Mouse (Mus musculus): ENCODE measurements around the gene Rapgef2. TPM values are rescaled to one million over a fixed set of nuclear protein-coding genes. Genes with fewer than 3 reads are reported as not detected.

Gene Rapgef2
- total and polyA plus RNA-seq, 2 experiments from 2014 or later, result 9.6 to 56.9 TPM

DNA sequence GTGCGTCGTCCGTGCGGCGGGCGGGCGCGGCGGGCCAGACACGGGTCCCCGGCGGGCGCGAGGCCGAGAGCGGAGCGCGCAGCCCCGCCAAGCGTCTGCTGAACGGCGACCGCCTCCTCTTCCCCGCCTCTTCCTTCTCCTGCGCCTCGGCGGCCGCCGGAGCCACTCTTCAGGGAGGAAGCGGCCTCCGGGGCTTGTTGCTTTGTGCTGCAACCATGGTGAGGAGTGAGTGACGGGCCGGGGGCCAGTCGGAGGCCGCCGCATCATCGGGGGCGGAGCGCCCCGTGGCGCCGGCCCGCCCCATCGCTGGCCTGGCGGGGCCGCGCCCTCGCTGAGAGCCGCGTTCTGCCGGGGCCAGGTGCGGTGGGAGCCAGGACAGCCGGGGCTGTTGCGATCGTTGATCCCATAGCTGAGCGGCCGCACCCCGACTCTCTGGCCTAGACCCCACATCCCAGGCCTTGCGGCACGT lies 825 bp upstream of the Rapgef2 start:
- Histone ChIP-seq H3K27ac (ENCODE audit: low read depth, low read length) (peak overlapping the region; percentile 91), H3K9me3 (ENCODE audit: low read length) (no peaks in the 10 kb centered on the region), H3K4me3 (ENCODE audit: low read depth, low read length) (peak overlapping the region; percentile 83), H3K27me3 (ENCODE audit: insufficient read depth, low read length) (no peaks in the 10 kb centered on the region), H3K4me2 (ENCODE audit: low read depth, low read length, poor library complexity, severe bottlenecking) (peak overlapping the region; percentile 82), H3K4me1 (ENCODE audit: insufficient read depth, low read length) (peaks cover 16% of the 10 kb centered on the region; the same call in 1 of the 2 replicates), H3K9ac (replicated peaks; ENCODE audit: low read length, poor library complexity, severe bottlenecking) (peak overlapping the region; percentile 88), H3K36me3 (ENCODE audit: insufficient read depth, low read length) (no peaks in the 10 kb centered on the region)
- 1% methylated on average over 37 of the region's 60 CpGs for WGBS
- TF ChIP-seq CTCF (IDR thresholded peaks at IDR 0.05), result no peak
- ATAC-seq (ENCODE audit: low FRiP score) (peak; percentile 96), DNase-seq (ENCODE audit: low spot score) (peak; percentile 94)

DNA sequence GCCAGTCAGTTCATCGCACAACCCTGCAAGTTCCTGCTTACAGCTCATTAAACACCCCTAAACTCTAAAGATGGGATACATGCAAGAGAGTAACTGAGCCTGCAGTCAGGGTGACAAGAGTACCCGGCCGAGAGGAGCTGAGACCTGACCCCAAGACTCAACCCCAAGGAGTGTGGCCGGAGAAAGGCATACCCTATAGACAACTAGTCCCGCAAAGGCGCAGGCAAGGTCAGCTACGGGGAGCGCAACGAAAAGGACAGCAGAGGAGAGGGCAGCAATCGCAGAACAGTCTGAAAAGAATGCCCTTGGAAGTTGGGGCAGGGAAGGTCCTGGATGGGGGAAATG lies 314 bp downstream of the Rapgef2 start:
- H3K4me1 ChIP-seq (ENCODE audit: insufficient read depth, low read length), result peaks cover 16% of the 10 kb centered on the region; the same call in 1 of the 2 replicates
- H3K4me3 ChIP-seq (ENCODE audit: low read depth, low read length), result peak overlapping the region; percentile 83
- no peak for ATAC-seq (ENCODE audit: low FRiP score)
- no peaks in the 10 kb centered on the region for H3K27me3 ChIP-seq (ENCODE audit: insufficient read depth, low read length)
- H3K36me3 ChIP-seq (ENCODE audit: insufficient read depth, low read length), result no peaks in the 10 kb centered on the region
- DNase-seq (ENCODE audit: low spot score), result peak; percentile 8
- peak overlapping the region; percentile 91 for H3K27ac ChIP-seq (ENCODE audit: low read depth, low read length)
- H3K4me2 ChIP-seq (ENCODE audit: low read depth, low read length, poor library complexity, severe bottlenecking), result peak overlapping the region; percentile 82
- no peaks in the 10 kb centered on the region for H3K9me3 ChIP-seq (ENCODE audit: low read length)
- TF ChIP-seq CTCF (IDR thresholded peaks at IDR 0.05), result no peak
- H3K9ac ChIP-seq (replicated peaks; ENCODE audit: low read length, poor library complexity, severe bottlenecking), result peak overlapping the region; percentile 88
- WGBS, result under 1% methylated on average over 10 of the region's 10 CpGs

DNA sequence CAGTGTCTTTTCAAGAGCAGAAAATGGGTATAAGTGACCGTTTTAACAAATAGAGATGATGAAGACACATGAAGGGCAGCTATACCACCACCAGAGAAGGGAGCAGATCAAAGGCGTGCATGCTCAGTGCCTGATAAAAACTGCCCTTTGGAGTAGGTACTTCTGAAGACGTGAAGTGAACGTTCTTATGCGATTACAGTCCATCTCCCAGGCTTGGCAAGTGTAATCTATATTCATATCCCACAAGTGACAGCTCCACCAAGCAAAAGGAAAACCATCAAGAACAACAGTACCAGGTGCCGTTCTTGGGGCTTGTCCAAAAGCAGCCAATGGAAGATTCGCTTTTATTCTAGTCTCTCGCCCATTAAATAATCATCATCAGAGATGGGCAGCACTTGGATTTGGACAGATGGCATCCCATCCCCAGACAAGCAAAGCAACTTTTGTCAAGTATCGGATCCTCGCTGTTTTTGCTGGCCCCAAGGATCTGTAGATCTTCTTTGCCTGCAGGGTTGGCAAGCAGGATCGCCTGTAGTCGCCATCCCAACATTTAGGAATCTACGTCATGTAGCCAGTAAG lies 1.1 kb downstream of the Rapgef2 start:
- ATAC-seq (ENCODE audit: low FRiP score), result no peak
- H3K27ac ChIP-seq (ENCODE audit: low read depth, low read length), result no peak overlapping the region
- 40% methylated on average over 13 of the region's 13 CpGs for WGBS
- peak overlapping the region; percentile 15; the same call in 1 of the 2 replicates for H3K9ac ChIP-seq (replicated peaks; ENCODE audit: low read length, poor library complexity, severe bottlenecking)
- DNase-seq (ENCODE audit: low spot score), result peak; percentile 35
- H3K4me3 ChIP-seq (ENCODE audit: low read depth, low read length), result peak overlapping the region; percentile 83
- no peaks in the 10 kb centered on the region for H3K9me3 ChIP-seq (ENCODE audit: low read length)
- H3K27me3 ChIP-seq (ENCODE audit: insufficient read depth, low read length), result no peaks in the 10 kb centered on the region
- peak overlapping the region; percentile 82 for H3K4me2 ChIP-seq (ENCODE audit: low read depth, low read length, poor library complexity, severe bottlenecking)
- H3K4me1 ChIP-seq (ENCODE audit: insufficient read depth, low read length), result peaks cover 16% of the 10 kb centered on the region; the same call in 1 of the 2 replicates
- no peaks in the 10 kb centered on the region for H3K36me3 ChIP-seq (ENCODE audit: insufficient read depth, low read length)
- no peak for TF ChIP-seq CTCF (IDR thresholded peaks at IDR 0.05)

DNA sequence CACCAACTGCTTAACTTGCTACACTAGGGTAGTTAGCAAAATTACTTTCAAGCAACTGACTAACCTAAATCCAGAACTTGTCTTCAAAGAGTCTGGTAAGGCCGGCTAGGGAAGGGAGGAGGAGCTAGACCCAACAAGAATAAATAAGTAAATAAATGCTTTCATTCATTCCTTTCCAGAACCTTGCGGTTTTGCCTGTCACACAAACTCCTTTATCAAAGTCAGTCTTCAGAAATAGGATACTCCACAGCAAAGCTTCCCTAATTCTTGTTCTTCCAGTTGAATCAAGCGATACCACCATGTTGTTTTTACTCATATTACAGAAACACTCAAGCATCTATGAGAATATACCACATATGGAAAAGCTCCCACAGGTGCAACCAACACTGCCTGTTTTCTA lies 2.3 kb downstream of the Rapgef2 start:
- Histone ChIP-seq H3K27me3 (ENCODE audit: insufficient read depth, low read length) (no peaks in the 10 kb centered on the region), H3K27ac (ENCODE audit: low read depth, low read length) (no peak overlapping the region), H3K4me2 (ENCODE audit: low read depth, low read length, poor library complexity, severe bottlenecking) (peak overlapping the region; percentile 82; the same call in 1 of the 2 replicates), H3K4me1 (ENCODE audit: insufficient read depth, low read length) (peaks cover 16% of the 10 kb centered on the region; the same call in 1 of the 2 replicates), H3K9ac (replicated peaks; ENCODE audit: low read length, poor library complexity, severe bottlenecking) (no peak overlapping the region), H3K9me3 (ENCODE audit: low read length) (no peaks in the 10 kb centered on the region), H3K4me3 (ENCODE audit: low read depth, low read length) (no peak overlapping the region), H3K36me3 (ENCODE audit: insufficient read depth, low read length) (no peaks in the 10 kb centered on the region)
- WGBS, result 85% methylated on average over 3 of the region's 3 CpGs
- ATAC-seq (ENCODE audit: low FRiP score), result no peak
- DNase-seq (ENCODE audit: low spot score), result no peak
- no peak for TF ChIP-seq CTCF (IDR thresholded peaks at IDR 0.05)

DNA sequence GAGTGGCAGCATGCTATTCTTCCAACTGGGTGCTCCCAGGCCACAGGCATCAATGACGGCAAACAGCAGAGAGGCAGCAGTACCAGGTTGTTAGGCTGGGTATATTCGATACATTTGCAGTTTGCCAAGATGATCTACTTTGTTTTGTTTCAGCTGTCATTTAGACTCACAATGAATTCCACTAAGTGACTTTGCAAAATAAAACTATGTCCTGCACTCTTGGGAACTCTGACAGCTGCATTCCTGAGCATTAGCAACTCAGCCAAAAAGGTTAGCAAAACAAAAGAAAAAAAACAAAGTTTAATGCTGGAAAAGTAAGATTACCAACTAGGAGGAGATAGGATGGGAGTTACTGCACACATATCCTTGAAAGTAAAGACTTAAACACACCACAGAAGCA lies 3.3 kb downstream of the Rapgef2 start:
- Histone ChIP-seq H3K9me3 (ENCODE audit: low read length) (no peaks in the 10 kb centered on the region), H3K36me3 (ENCODE audit: insufficient read depth, low read length) (no peaks in the 10 kb centered on the region), H3K9ac (replicated peaks; ENCODE audit: low read length, poor library complexity, severe bottlenecking) (no peak overlapping the region), H3K27ac (ENCODE audit: low read depth, low read length) (no peak overlapping the region), H3K4me2 (ENCODE audit: low read depth, low read length, poor library complexity, severe bottlenecking) (no peak overlapping the region), H3K4me1 (ENCODE audit: insufficient read depth, low read length) (peaks cover 16% of the 10 kb centered on the region; the same call in 1 of the 2 replicates), H3K27me3 (ENCODE audit: insufficient read depth, low read length) (no peaks in the 10 kb centered on the region), H3K4me3 (ENCODE audit: low read depth, low read length) (no peak overlapping the region)
- DNase-seq (ENCODE audit: low spot score) (no peak), ATAC-seq (ENCODE audit: low FRiP score) (no peak)
- TF ChIP-seq CTCF (IDR thresholded peaks at IDR 0.05), result no peak
- 37% methylated on average over 2 of the region's 2 CpGs for WGBS

DNA sequence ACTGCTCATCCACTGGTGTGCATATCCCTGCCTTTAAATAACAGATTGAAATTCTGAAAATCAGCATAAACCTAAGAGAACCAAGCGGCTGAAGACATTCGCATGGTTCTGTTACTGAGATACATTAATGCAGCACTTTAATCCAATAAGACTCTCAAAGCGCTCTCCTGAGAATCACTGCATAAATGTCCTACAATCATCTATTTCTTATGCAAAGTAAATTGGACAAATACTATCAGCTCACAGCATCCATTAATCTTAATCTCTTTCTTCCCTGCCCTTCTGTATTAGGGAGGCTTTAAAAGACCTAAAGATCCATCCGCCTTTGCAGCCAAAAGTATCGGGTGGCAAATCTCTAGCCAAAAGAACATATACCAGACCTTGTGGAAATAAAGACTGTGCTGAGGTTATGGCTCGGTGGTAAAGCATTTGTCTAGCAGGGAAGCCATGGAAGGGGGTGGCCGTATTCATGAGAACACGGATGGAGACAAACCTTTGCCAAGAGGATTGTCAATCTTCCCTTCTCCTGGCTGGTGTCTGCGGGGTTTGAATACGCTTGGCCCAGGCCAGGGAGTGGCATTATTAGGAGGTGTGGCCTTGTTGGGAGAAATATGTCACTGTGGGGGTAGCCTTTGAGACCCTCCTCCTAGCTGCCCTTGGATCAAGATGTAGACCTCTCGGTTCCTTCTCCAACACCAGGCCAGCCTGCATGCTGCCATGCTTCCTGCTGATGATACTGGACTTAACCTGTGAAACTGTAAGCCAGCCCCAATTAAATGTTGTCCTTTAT lies 10.3 kb downstream of the Rapgef2 start:
- DNase-seq (ENCODE audit: low spot score) (no peak), ATAC-seq (ENCODE audit: low FRiP score) (no peak)
- Histone ChIP-seq H3K4me2 (ENCODE audit: low read depth, low read length, poor library complexity, severe bottlenecking) (no peak overlapping the region), H3K9me3 (ENCODE audit: low read length) (no peaks in the 10 kb centered on the region), H3K9ac (replicated peaks; ENCODE audit: low read length, poor library complexity, severe bottlenecking) (no peak overlapping the region), H3K4me1 (ENCODE audit: insufficient read depth, low read length) (no peaks in the 10 kb centered on the region), H3K27ac (ENCODE audit: low read depth, low read length) (no peak overlapping the region), H3K27me3 (ENCODE audit: insufficient read depth, low read length) (no peaks in the 10 kb centered on the region), H3K36me3 (ENCODE audit: insufficient read depth, low read length) (no peaks in the 10 kb centered on the region), H3K4me3 (ENCODE audit: low read depth, low read length) (no peak overlapping the region)
- TF ChIP-seq CTCF (IDR thresholded peaks at IDR 0.05), result no peak
- WGBS, result 39% methylated on average over 11 of the region's 11 CpGs

Measured in midbrain, postnatal 0 days (tissue).